Mouse (Mus musculus): ENCODE results near the gene Col4a1.

Col4a1 gene

GRCm38 (mm10) chr8:11230277-11230676, 82.3 kb downstream of the Col4a1 start:
- no peak for DNase-seq (ENCODE audit: low spot score)

GRCm38 (mm10) chr8:11227421-11227820, 85.2 kb downstream of the Col4a1 start:
- no peak for DNase-seq (ENCODE audit: low spot score)

GRCm38 (mm10) chr8:11225577-11226434, 86.8 kb downstream of the Col4a1 start:
- no peak for DNase-seq (ENCODE audit: low spot score)

GRCm38 (mm10) chr8:11224178-11224577, 88.4 kb downstream of the Col4a1 start:
- no peak for DNase-seq (ENCODE audit: low spot score)

- DNase-seq (ENCODE audit: low spot score) = no peak
Observed at GRCm38 (mm10) chr8:11221353-11221752, 91.3 kb downstream of the Col4a1 start.

GRCm38 (mm10) chr8:11219282-11219681, 93.3 kb downstream of the Col4a1 start:
- no peak for DNase-seq (ENCODE audit: low spot score)

- peak; percentile 48 for DNase-seq (ENCODE audit: low spot score)
Observed at GRCm38 (mm10) chr8:11215231-11215630, 97.4 kb downstream of the Col4a1 start.

GRCm38 (mm10) chr8:11206509-11206908, 106.1 kb downstream of the Col4a1 start:
- no peak for DNase-seq (ENCODE audit: low spot score)

- no peak for DNase-seq (ENCODE audit: low spot score)
Observed at GRCm38 (mm10) chr8:11205532-11205931, 107.1 kb downstream of the Col4a1 start.

GRCm38 (mm10) chr8:11203260-11204110, 109.1 kb downstream of the Col4a1 start:
- no peak for DNase-seq (ENCODE audit: low spot score)

- DNase-seq (ENCODE audit: low spot score) = no peak
Observed at GRCm38 (mm10) chr8:11198650-11199049, 114.0 kb downstream of the Col4a1 start.

GRCm38 (mm10) chr8:11197988-11198387, 114.6 kb downstream of the Col4a1 start:
- DNase-seq (ENCODE audit: low spot score) = no peak

GRCm38 (mm10) chr8:11197261-11197660, 115.4 kb downstream of the Col4a1 start:
- DNase-seq (ENCODE audit: low spot score) = no peak

GRCm38 (mm10) chr8:11192719-11193324, 119.8 kb downstream of the Col4a1 start:
- DNase-seq (ENCODE audit: low spot score) = no peak

GRCm38 (mm10) chr8:11187581-11188271, 124.9 kb downstream of the Col4a1 start:
- peak; percentile 70 for DNase-seq (ENCODE audit: low spot score)

- no peak for DNase-seq (ENCODE audit: low spot score)
Observed at GRCm38 (mm10) chr8:11186456-11186855, 126.2 kb downstream of the Col4a1 start.

- DNase-seq (ENCODE audit: low spot score) = no peak
Observed at GRCm38 (mm10) chr8:11185672-11186071, 127.0 kb downstream of the Col4a1 start.

GRCm38 (mm10) chr8:11183611-11184031, 129.0 kb downstream of the Col4a1 start:
- DNase-seq (ENCODE audit: low spot score) = no peak

- no peak for DNase-seq (ENCODE audit: low spot score)
Observed at GRCm38 (mm10) chr8:11182606-11183005, 130.0 kb downstream of the Col4a1 start.

GRCm38 (mm10) chr8:11182148-11182484, 130.5 kb downstream of the Col4a1 start:
- no peak for DNase-seq (ENCODE audit: low spot score)

GRCm38 (mm10) chr8:11181420-11182147, 131.0 kb downstream of the Col4a1 start:
- no peak for DNase-seq (ENCODE audit: low spot score)
